Mouse (Mus musculus): ENCODE results near the gene Cgnl1. TPM values are rescaled to one million over a fixed set of nuclear protein-coding genes. Genes with fewer than 3 reads are reported as not detected.

The Cgnl1 gene
- polyA plus RNA-seq, 1 experiment: 2.8 TPM

DNA sequence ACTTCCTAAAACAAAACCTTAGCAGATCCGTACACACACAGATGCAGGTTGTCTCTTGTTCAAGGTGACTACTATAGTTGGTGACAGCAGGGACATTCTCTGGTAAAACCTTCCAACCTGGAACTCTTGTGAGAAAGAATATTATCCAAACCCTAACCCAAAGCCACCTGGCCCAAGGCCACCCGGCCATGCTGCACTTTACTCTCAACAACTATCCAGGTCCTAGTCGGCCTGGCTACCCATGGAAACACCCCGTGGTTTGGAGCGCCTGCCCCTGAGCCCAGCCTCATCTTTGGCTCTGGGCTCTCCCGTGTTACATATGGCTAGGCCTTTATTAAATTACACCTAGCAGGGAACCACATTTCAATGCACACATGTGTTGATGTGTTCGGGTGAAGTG is 35.5 kb downstream of the Cgnl1 start:
- DNase-seq: no peak
- Histone ChIP-seq H3K27ac (ENCODE audit: control insufficient read depth, insufficient read depth, low read length) (no peak overlapping the region), H3K36me3 (ENCODE audit: control insufficient read depth, insufficient read depth, low read length) (no peaks in the 10 kb centered on the region), H3K4me1 (replicated peaks; ENCODE audit: control insufficient read depth, insufficient read depth, low read length) (no peaks in the 10 kb centered on the region), H3K27me3 (ENCODE audit: control insufficient read depth, insufficient read depth, low read length) (no peaks in the 10 kb centered on the region), H3K4me3 (ENCODE audit: control insufficient read depth, insufficient read depth, low read length) (no peak overlapping the region)
- WGBS: 90% methylated on average over 7 of the region's 7 CpGs
- TF ChIP-seq POLR2A (IDR thresholded peaks at IDR 0.05; ENCODE audit: control insufficient read depth, extremely low read depth, insufficient read depth, low read length, poor library complexity) (no peak), CTCF (IDR thresholded peaks at IDR 0.05; ENCODE audit: borderline replicate concordance, control insufficient read depth, extremely low read depth, insufficient read depth, low read length, poor library complexity) (no peak)

DNA sequence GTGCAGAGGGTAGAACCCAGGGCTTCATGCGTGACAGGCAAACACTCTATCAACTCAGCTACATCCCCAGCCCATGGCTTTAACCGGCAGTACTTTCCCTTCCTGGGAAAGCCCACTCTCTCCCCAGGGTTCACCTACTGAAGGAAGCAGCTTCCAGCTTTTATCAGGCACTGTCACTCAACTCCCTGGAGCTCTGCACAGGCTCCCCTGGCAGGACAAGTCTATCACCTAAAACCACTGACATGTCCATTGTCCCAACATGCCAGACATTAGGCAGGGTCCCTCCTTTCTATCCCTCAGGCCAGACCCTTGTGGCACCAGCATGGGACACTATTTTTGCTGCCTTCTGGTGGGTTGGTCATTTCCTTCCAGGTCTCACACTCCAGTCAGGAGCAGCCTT is 37.8 kb downstream of the Cgnl1 start:
- no peak for DNase-seq
- no peaks in the 10 kb centered on the region for H3K27me3 ChIP-seq (ENCODE audit: control insufficient read depth, insufficient read depth, low read length)
- 89% methylated on average over 2 of the region's 2 CpGs for WGBS
- H3K4me1 ChIP-seq (replicated peaks; ENCODE audit: control insufficient read depth, insufficient read depth, low read length): no peaks in the 10 kb centered on the region
- H3K4me3 ChIP-seq (ENCODE audit: control insufficient read depth, insufficient read depth, low read length): no peak overlapping the region
- no peak overlapping the region for H3K27ac ChIP-seq (ENCODE audit: control insufficient read depth, insufficient read depth, low read length)
- no peaks in the 10 kb centered on the region for H3K36me3 ChIP-seq (ENCODE audit: control insufficient read depth, insufficient read depth, low read length)
- no peak for TF ChIP-seq CTCF (IDR thresholded peaks at IDR 0.05; ENCODE audit: borderline replicate concordance, control insufficient read depth, extremely low read depth, insufficient read depth, low read length, poor library complexity)
- TF ChIP-seq POLR2A (IDR thresholded peaks at IDR 0.05; ENCODE audit: control insufficient read depth, extremely low read depth, insufficient read depth, low read length, poor library complexity): no peak

DNA sequence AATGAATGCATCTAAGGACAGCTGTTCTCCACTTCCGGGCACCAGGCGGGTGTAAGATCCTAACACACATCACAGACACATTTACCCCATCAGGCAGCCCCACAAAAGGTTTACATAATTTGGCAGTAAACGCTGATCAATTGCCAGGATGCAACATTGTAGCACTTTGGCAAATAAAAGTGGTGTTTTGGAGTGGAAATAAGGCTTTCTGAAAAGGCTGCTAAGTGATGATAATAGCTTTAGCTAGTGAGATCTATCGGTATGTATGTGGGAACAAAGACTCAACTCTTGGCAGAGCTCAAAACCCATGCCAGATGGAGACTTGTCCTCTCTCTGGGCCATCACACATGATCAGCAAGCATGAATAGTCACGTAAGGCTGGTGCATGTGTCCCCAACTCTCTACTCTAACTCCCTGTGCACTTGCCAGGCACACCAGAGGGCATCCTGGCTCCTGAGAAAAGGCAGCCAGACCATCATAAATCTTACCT is 42.5 kb downstream of the Cgnl1 start:
- no peak for TF ChIP-seq POLR2A (IDR thresholded peaks at IDR 0.05; ENCODE audit: control insufficient read depth, extremely low read depth, insufficient read depth, low read length, poor library complexity)
- Histone ChIP-seq H3K27me3 (ENCODE audit: control insufficient read depth, insufficient read depth, low read length) (no peaks in the 10 kb centered on the region; the same call in 1 of the 2 replicates), H3K27ac (ENCODE audit: control insufficient read depth, insufficient read depth, low read length) (no peak overlapping the region), H3K36me3 (ENCODE audit: control insufficient read depth, insufficient read depth, low read length) (no peaks in the 10 kb centered on the region), H3K4me3 (ENCODE audit: control insufficient read depth, insufficient read depth, low read length) (no peak overlapping the region), H3K4me1 (replicated peaks; ENCODE audit: control insufficient read depth, insufficient read depth, low read length) (no peaks in the 10 kb centered on the region)
- DNase-seq: no peak
- 94% methylated on average over 5 of the region's 5 CpGs for WGBS

DNA sequence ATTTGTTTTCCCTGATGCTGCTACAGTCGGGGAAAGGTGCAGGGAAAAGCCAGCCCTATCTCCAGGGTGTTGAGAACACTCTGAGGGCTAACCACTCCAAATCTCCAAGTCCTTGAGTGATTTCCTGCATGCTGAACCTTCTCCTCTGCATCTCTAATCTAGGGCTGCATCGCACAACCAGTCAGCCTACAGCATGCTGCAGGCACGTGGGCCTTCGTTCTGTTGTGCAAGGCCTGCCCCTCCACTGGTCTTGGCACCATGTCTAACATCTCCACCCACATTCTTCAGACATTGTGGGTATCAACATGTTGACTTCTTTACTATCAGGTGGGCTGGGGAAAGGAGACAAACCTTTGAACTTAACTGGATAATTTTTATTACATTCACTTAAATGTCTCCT is 44.2 kb downstream of the Cgnl1 start:
- WGBS: 87% methylated on average over 4 of the region's 4 CpGs
- Histone ChIP-seq H3K27ac (ENCODE audit: control insufficient read depth, insufficient read depth, low read length) (no peak overlapping the region), H3K4me1 (replicated peaks; ENCODE audit: control insufficient read depth, insufficient read depth, low read length) (no peaks in the 10 kb centered on the region), H3K36me3 (ENCODE audit: control insufficient read depth, insufficient read depth, low read length) (no peaks in the 10 kb centered on the region), H3K27me3 (ENCODE audit: control insufficient read depth, insufficient read depth, low read length) (no peaks in the 10 kb centered on the region; the same call in 1 of the 2 replicates), H3K4me3 (ENCODE audit: control insufficient read depth, insufficient read depth, low read length) (no peak overlapping the region)
- DNase-seq: no peak
- TF ChIP-seq CTCF (IDR thresholded peaks at IDR 0.05; ENCODE audit: borderline replicate concordance, control insufficient read depth, extremely low read depth, insufficient read depth, low read length, poor library complexity) (no peak), POLR2A (IDR thresholded peaks at IDR 0.05; ENCODE audit: control insufficient read depth, extremely low read depth, insufficient read depth, low read length, poor library complexity) (no peak)

DNA sequence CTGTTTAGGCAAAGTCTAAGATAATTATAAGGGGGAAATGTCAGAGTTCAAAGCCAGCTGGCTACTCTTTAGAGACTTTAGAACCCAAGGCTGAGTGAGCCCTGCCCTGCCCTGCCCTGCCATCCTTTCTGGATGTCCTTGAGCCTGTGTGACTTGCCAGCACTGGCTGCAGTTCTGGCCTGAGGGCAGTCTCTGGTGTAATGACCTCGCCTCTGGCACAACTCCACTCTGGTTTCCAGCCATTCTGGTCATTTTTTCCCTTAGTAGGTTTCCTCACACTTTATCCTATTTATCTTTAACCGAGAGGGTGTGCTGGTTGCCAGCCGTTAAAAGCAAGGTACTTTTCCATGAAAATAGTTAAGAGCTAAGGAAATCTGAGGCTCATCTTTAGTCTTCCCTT is 45.3 kb downstream of the Cgnl1 start:
- no peak for DNase-seq

DNA sequence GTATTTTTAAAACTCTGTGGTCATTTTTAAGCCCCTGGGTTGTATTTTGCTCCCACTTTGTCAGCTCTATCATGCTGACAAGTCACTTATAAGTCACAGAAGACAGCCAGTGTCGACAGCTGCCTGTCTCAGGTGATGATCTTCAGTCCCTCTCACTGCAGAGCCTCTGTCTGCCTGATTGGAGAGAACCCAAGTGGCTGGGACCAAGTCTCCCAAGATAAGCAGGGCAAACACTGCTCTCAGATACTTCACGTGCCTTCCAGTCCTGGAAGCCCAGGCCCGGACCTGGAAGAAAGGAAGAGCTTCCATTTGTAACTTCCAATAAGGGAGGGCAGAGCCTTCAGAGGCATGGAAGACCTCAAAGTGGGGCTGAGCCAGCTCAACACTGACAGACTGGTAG is 49.0 kb downstream of the Cgnl1 start:
- Histone ChIP-seq H3K4me1 (replicated peaks; ENCODE audit: control insufficient read depth, insufficient read depth, low read length) (no peaks in the 10 kb centered on the region), H3K4me3 (ENCODE audit: control insufficient read depth, insufficient read depth, low read length) (no peak overlapping the region), H3K27me3 (ENCODE audit: control insufficient read depth, insufficient read depth, low read length) (no peaks in the 10 kb centered on the region; the same call in 1 of the 2 replicates), H3K27ac (ENCODE audit: control insufficient read depth, insufficient read depth, low read length) (no peak overlapping the region), H3K36me3 (ENCODE audit: control insufficient read depth, insufficient read depth, low read length) (no peaks in the 10 kb centered on the region)
- TF ChIP-seq POLR2A (IDR thresholded peaks at IDR 0.05; ENCODE audit: control insufficient read depth, extremely low read depth, insufficient read depth, low read length, poor library complexity): no peak
- TF ChIP-seq CTCF (IDR thresholded peaks at IDR 0.05; ENCODE audit: borderline replicate concordance, control insufficient read depth, extremely low read depth, insufficient read depth, low read length, poor library complexity): no peak
- no peak for DNase-seq
- 68% methylated on average over 3 of the region's 3 CpGs for WGBS

More for the DNA sequence above, 45.3 kb downstream of the Cgnl1 start:
- Histone ChIP-seq H3K4me1 (replicated peaks; ENCODE audit: control insufficient read depth, insufficient read depth, low read length) (no peaks in the 10 kb centered on the region), H3K36me3 (ENCODE audit: control insufficient read depth, insufficient read depth, low read length) (no peaks in the 10 kb centered on the region), H3K27ac (ENCODE audit: control insufficient read depth, insufficient read depth, low read length) (no peak overlapping the region), H3K4me3 (ENCODE audit: control insufficient read depth, insufficient read depth, low read length) (no peak overlapping the region), H3K27me3 (ENCODE audit: control insufficient read depth, insufficient read depth, low read length) (no peaks in the 10 kb centered on the region; the same call in 1 of the 2 replicates)
- TF ChIP-seq CTCF (IDR thresholded peaks at IDR 0.05; ENCODE audit: borderline replicate concordance, control insufficient read depth, extremely low read depth, insufficient read depth, low read length, poor library complexity) (no peak), POLR2A (IDR thresholded peaks at IDR 0.05; ENCODE audit: control insufficient read depth, extremely low read depth, insufficient read depth, low read length, poor library complexity) (no peak)
- WGBS: 89% methylated on average over 3 of the region's 3 CpGs

DNA sequence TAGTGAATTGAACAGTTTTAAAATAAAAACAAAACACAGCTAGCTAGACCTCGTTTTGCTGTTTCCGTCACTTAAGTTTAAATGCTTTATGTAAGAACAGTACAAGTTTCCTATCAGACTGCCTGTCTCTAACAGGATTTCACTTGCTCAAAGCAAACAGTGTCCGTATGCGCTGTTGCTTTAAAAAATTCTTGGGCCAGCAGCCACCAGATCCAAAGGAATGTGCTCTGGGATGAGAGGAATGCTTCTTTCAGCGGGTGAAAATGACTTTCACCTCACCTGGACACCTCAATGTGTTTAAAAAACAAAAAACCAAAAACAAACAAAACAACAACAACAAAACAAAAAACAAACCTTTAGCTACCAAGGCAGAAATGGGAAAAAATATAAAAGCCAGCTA is 54.4 kb downstream of the Cgnl1 start:
- DNase-seq: no peak
- TF ChIP-seq CTCF (IDR thresholded peaks at IDR 0.05; ENCODE audit: borderline replicate concordance, control insufficient read depth, extremely low read depth, insufficient read depth, low read length, poor library complexity) (no peak), POLR2A (IDR thresholded peaks at IDR 0.05; ENCODE audit: control insufficient read depth, extremely low read depth, insufficient read depth, low read length, poor library complexity) (no peak)
- no peaks in the 10 kb centered on the region for H3K27me3 ChIP-seq (ENCODE audit: control insufficient read depth, insufficient read depth, low read length)
- no peak overlapping the region for H3K4me3 ChIP-seq (ENCODE audit: control insufficient read depth, insufficient read depth, low read length)
- no peaks in the 10 kb centered on the region for H3K36me3 ChIP-seq (ENCODE audit: control insufficient read depth, insufficient read depth, low read length)
- no peaks in the 10 kb centered on the region for H3K4me1 ChIP-seq (replicated peaks; ENCODE audit: control insufficient read depth, insufficient read depth, low read length)
- no peak overlapping the region for H3K27ac ChIP-seq (ENCODE audit: control insufficient read depth, insufficient read depth, low read length)
- 90% methylated on average over 5 of the region's 5 CpGs for WGBS

All from thymus, adult 2 months (tissue).